ENCODE assay signal across 26 mouse cellular contexts in genomic region chr1:160250782-160251181, GRCm38 (mm10). TPM values are rescaled to one million over a fixed set of nuclear protein-coding genes. Genes with fewer than 3 reads are reported as not detected.
A peak's percentile ranks its signal among the peaks of the same experiment; 100 is the strongest.
DNase-seq lines count a peak whose midpoint lies in the region; ATAC-seq and TF ChIP-seq lines count a peak whose summit lies in the region.
"Had no signal": no experiment of that assay in that cellular context is flagged by ENCODE, and none has a peak within 500 bp of the region (broad histone marks: within the 10 kb centered on the region; RNA-seq: fewer than 3 reads in every experiment).

No protein-coding gene starts in this region.

- no peak for ATAC-seq in heart, embryonic 13.5 days (ENCODE audit: extremely low read depth, insufficient number of reproducible peaks, low FRiP score, low TSS enrichment)
- ATAC-seq in granulocyte monocyte progenitor cell, adult 5-6 weeks (replicated peaks; ENCODE audit: poor library complexity, severe bottlenecking), result 0 out of 2 replicates have a peak, but pooled peaks have one; percentile 3
- ATAC-seq in forebrain, embryonic 16.5 days, result no peak
- ATAC-seq: forebrain, postnatal 0 days; intestine, postnatal 0 days had no signal

- 0 out of 2 replicates have a peak, but pooled peaks cover 2% of the 10 kb centered on the region for H3K9me3 ChIP-seq in heart, embryonic 13.5 days
- H3K9me3 ChIP-seq in forebrain, embryonic 16.5 days (ENCODE audit: control insufficient read depth, low read length), result no peaks in the 10 kb centered on the region
- H3K9me3 ChIP-seq: forebrain, embryonic 10.5 days; hindbrain, embryonic 12.5 days; kidney, embryonic 15.5 days; limb, embryonic 15.5 days; midbrain, embryonic 10.5 days had no signal

- no peak for TF ChIP-seq CTCF in lung, adult 2 months (IDR thresholded peaks at IDR 0.05; ENCODE audit: insufficient read depth, low read length)

- H3K27ac ChIP-seq in heart, embryonic 13.5 days (replicated peaks), result peak overlapping the region; percentile 43; the same call in 1 of the 2 replicates
- no peak overlapping the region for H3K27ac ChIP-seq in forebrain, embryonic 16.5 days (ENCODE audit: low read length)
- H3K27ac ChIP-seq: forebrain, embryonic 10.5 days; hindbrain, embryonic 12.5 days; kidney, embryonic 15.5 days; liver, embryonic 14.5 days; midbrain, embryonic 10.5 days had no signal

- 23% methylated on average over 4 of the region's 4 CpGs for WGBS in heart, embryonic 13.5 days
- 36% methylated on average over 4 of the region's 4 CpGs for WGBS in lung, adult 2 months
- 82% methylated on average over 4 of the region's 4 CpGs for WGBS in forebrain, embryonic 16.5 days

- H3K36me3 ChIP-seq in heart, embryonic 13.5 days, result peaks cover 5% of the 10 kb centered on the region; the same call in 1 of the 2 replicates
- H3K36me3 ChIP-seq in forebrain, embryonic 16.5 days (ENCODE audit: control insufficient read depth, insufficient read depth), result peaks cover 2% of the 10 kb centered on the region
- H3K36me3 ChIP-seq: forebrain, embryonic 10.5 days; hindbrain, embryonic 12.5 days; kidney, embryonic 15.5 days; midbrain, embryonic 10.5 days had no signal

- H3K4me1 ChIP-seq in heart, embryonic 13.5 days, result peaks cover 38% of the 10 kb centered on the region
- H3K4me1 ChIP-seq in lung, adult 2 months (ENCODE audit: control insufficient read depth, insufficient read depth, low read length), result no peaks in the 10 kb centered on the region
- H3K4me1 ChIP-seq in forebrain, embryonic 16.5 days (replicated peaks; ENCODE audit: control insufficient read depth, insufficient read depth, low read length), result no peaks in the 10 kb centered on the region
- H3K4me1 ChIP-seq: forebrain, embryonic 10.5 days; hindbrain, embryonic 12.5 days; kidney, embryonic 15.5 days; midbrain, embryonic 10.5 days had no signal

- DNase-seq in heart, adult 9 months (ENCODE audit: low spot score in 2 of 2), result no peak
- no peak for DNase-seq in lung, adult 2 months
- DNase-seq in lung, postnatal 4 days, result no peak
- DNase-seq in brain, adult 2 months (ENCODE audit: low read depth, low spot score), result peak; percentile 62
- DNase-seq: adrenal gland, adult 8-10 months; B cell, adult 2 months; cerebellum, adult 8-10 months; cerebellum, postnatal 36 days; embryo, embryonic 11 days; forebrain, postnatal 0 days; heart, postnatal 14 days; kidney, postnatal 36 days; lung, postnatal 14 days; right cerebral cortex, postnatal 4 days; thymus, adult 18-20 months; thymus, postnatal 36 days had no signal

- no peak overlapping the region for H3K9ac ChIP-seq in heart, embryonic 13.5 days
- H3K9ac ChIP-seq in forebrain, embryonic 16.5 days (replicated peaks; ENCODE audit: low read depth, low read length), result no peak overlapping the region
- H3K9ac ChIP-seq: forebrain, postnatal 0 days; hindbrain, embryonic 12.5 days; kidney, embryonic 15.5 days; limb, embryonic 15.5 days; liver, embryonic 14.5 days had no signal

- no peaks in the 10 kb centered on the region for H3K27me3 ChIP-seq in heart, embryonic 13.5 days (replicated peaks)
- H3K27me3 ChIP-seq in forebrain, embryonic 16.5 days (replicated peaks; ENCODE audit: control insufficient read depth, insufficient read depth, low read length), result no peaks in the 10 kb centered on the region
- H3K27me3 ChIP-seq: hindbrain, embryonic 12.5 days; kidney, embryonic 15.5 days; limb, embryonic 15.5 days had no signal

- TF ChIP-seq POLR2A in lung, adult 2 months (IDR thresholded peaks at IDR 0.05; ENCODE audit: borderline replicate concordance, extremely low read depth, low read depth, low read length), result no peak

- H3K4me3 ChIP-seq in heart, embryonic 13.5 days, result no peak overlapping the region
- peak overlapping the region; percentile 28 for H3K4me3 ChIP-seq in lung, adult 2 months (replicated peaks; ENCODE audit: extremely low read depth, low read depth, low read length)
- H3K4me3 ChIP-seq in forebrain, embryonic 16.5 days (replicated peaks; ENCODE audit: low read length), result no peak overlapping the region
- H3K4me3 ChIP-seq: forebrain, embryonic 10.5 days; hindbrain, embryonic 12.5 days; kidney, embryonic 15.5 days; limb, embryonic 15.5 days; midbrain, embryonic 10.5 days had no signal

- H3K4me2 ChIP-seq in heart, embryonic 13.5 days, result no peak overlapping the region
- no peak overlapping the region for H3K4me2 ChIP-seq in forebrain, embryonic 16.5 days (ENCODE audit: low read length)
- H3K4me2 ChIP-seq: hindbrain, embryonic 12.5 days; kidney, embryonic 15.5 days; limb, embryonic 15.5 days had no signal

RNA-seq across cellular contexts. Expression of gene Cacybp, which starts 38.1 kb away (rescaled TPM):
- 150 and 170 TPM in 2 replicates for polyA plus RNA-seq in heart, embryonic 13.5 days (2015; fragmentation: Nextera tagmentation; extraction: Ambion mirVana)
- polyA plus RNA-seq in lung, adult 2 months (2012; rRNA removed), result 4.9 and 5.7 TPM in 2 replicates
- 161 and 188 TPM in 2 replicates for total RNA-seq in granulocyte monocyte progenitor cell, adult 5-6 weeks (2014; fragmentation: Nextera tagmentation)
- 288 and 319 TPM in 2 replicates for total RNA-seq in granulocyte monocyte progenitor cell, adult 5-6 weeks (2017)
- polyA plus RNA-seq in forebrain, embryonic 16.5 days (2015; fragmentation: Nextera tagmentation; extraction: Ambion mirVana), result 293 and 313 TPM in 2 replicates

RNA-seq across cellular contexts. Expression of gene Mrps14, which starts 55.8 kb away (rescaled TPM):
- polyA plus RNA-seq in heart, embryonic 13.5 days (2015; fragmentation: Nextera tagmentation; extraction: Ambion mirVana), result 186 and 201 TPM in 2 replicates
- 11.8 and 18.0 TPM in 2 replicates for polyA plus RNA-seq in lung, adult 2 months (2012; rRNA removed)
- 119 and 171 TPM in 2 replicates for total RNA-seq in granulocyte monocyte progenitor cell, adult 5-6 weeks (2014; fragmentation: Nextera tagmentation)
- 157 and 194 TPM in 2 replicates for total RNA-seq in granulocyte monocyte progenitor cell, adult 5-6 weeks (2017)
- polyA plus RNA-seq in forebrain, embryonic 16.5 days (2015; fragmentation: Nextera tagmentation; extraction: Ambion mirVana), result 162 and 186 TPM in 2 replicates

Comparison
In these comparisons a context has a peak if more than half of its experiments do, and no peak if none do; other contexts are left out.
1. RNA of gene Cacybp, which starts 38.1 kb away (polyA plus RNA-seq): 293 to 313 TPM in forebrain, embryonic 16.5 days and 150 to 170 TPM in heart, embryonic 13.5 days; 4.9 to 5.7 TPM in lung, adult 2 months; every median in the first group is over 10 times any median in the second.